Mouse (Mus musculus) kidney, adult 2 months (tissue): Measurements from ENCODE around the gene Fam210b.

Experiments used
- CTCF ChIP-seq: fragments of 200-500 bp; conservative IDR thresholded peaks from 2 replicates; pipeline ENCODE4 v1.5.1; 2011; ENCODE audit warnings: low read depth, mild to moderate bottlenecking, control low read depth, low read length, moderate library complexity, mixed read lengths; ENCODE audit not compliant: insufficient read depth, insufficient read length
- POLR2A ChIP-seq: fragments of 200-500 bp; IDR thresholded peaks from one replicate; pipeline ENCODE4 v1.6.1; 2011; ENCODE audit warnings: low read depth, low read length, control low read depth

- no peak for TF ChIP-seq POLR2A
- no peak for TF ChIP-seq CTCF
Observed at GRCm38 (mm10) chr2:172395961-172396360, 50.6 kb downstream of the Fam210b start.
